Mouse (Mus musculus): Measurements from ENCODE around the gene Caprin1. TPM values are rescaled to one million over a fixed set of nuclear protein-coding genes. Genes with fewer than 3 reads are reported as not detected.

The Caprin1 gene
- total RNA-seq, 2 experiments from 2014 or later = 310 to 313 TPM

GRCm38 (mm10) chr2:103824916-103825315 is 27.5 kb upstream of the Caprin1 start:
- H3K27ac ChIP-seq = no peak overlapping the region
- no peak for TF ChIP-seq CTCF (IDR thresholded peaks at IDR 0.05)
- DNase-seq (ENCODE audit: extremely low spot score in 1 of 2, low spot score in 2 of 2) = no peak
- no peak overlapping the region for H3K4me3 ChIP-seq
- intact Hi-C loops (cut with DNase I) = no loop called here

GRCm38 (mm10) chr2:103822560-103822959 is 25.1 kb upstream of the Caprin1 start:
- Histone ChIP-seq H3K4me3 (no peak overlapping the region), H3K27ac (no peak overlapping the region)
- no peak for DNase-seq (ENCODE audit: extremely low spot score in 1 of 2, low spot score in 2 of 2)
- intact Hi-C loops (cut with DNase I) = no loop called here
- no peak for TF ChIP-seq CTCF (IDR thresholded peaks at IDR 0.05)

- intact Hi-C loops (cut with DNase I) = no loop called here
- TF ChIP-seq CTCF (IDR thresholded peaks at IDR 0.05) = no peak
- Histone ChIP-seq H3K4me3 (no peak overlapping the region), H3K27ac (no peak overlapping the region)
- DNase-seq (ENCODE audit: extremely low spot score in 1 of 2, low spot score in 2 of 2) = no peak
Measured at GRCm38 (mm10) chr2:103817145-103817895, 19.9 kb upstream of the Caprin1 start.

GRCm38 (mm10) chr2:103815976-103816375 is 18.5 kb upstream of the Caprin1 start:
- no peak for DNase-seq (ENCODE audit: extremely low spot score in 1 of 2, low spot score in 2 of 2)
- intact Hi-C loops (cut with DNase I) = no loop called here
- no peak overlapping the region for H3K4me3 ChIP-seq
- no peak for TF ChIP-seq CTCF (IDR thresholded peaks at IDR 0.05)
- H3K27ac ChIP-seq = no peak overlapping the region

GRCm38 (mm10) chr2:103811465-103812191 is 14.2 kb upstream of the Caprin1 start:
- no peak for TF ChIP-seq CTCF (IDR thresholded peaks at IDR 0.05)
- no peak for DNase-seq (ENCODE audit: extremely low spot score in 1 of 2, low spot score in 2 of 2)
- intact Hi-C loops (cut with DNase I) = no loop called here
- no peak overlapping the region for H3K27ac ChIP-seq
- no peak overlapping the region for H3K4me3 ChIP-seq

- intact Hi-C loops (cut with DNase I) = no loop called here
- no peak for DNase-seq (ENCODE audit: extremely low spot score in 1 of 2, low spot score in 2 of 2)
- Histone ChIP-seq H3K4me3 (no peak overlapping the region), H3K27ac (no peak overlapping the region)
- no peak for TF ChIP-seq CTCF (IDR thresholded peaks at IDR 0.05)
Measured at GRCm38 (mm10) chr2:103810412-103810811, 13.0 kb upstream of the Caprin1 start.

GRCm38 (mm10) chr2:103808466-103808865 is 11.0 kb upstream of the Caprin1 start:
- H3K4me3 ChIP-seq = no peak overlapping the region
- no peak for TF ChIP-seq CTCF (IDR thresholded peaks at IDR 0.05)
- intact Hi-C loops (cut with DNase I) = no loop called here
- H3K27ac ChIP-seq = no peak overlapping the region
- DNase-seq (ENCODE audit: extremely low spot score in 1 of 2, low spot score in 2 of 2) = no peak

- no peak for DNase-seq (ENCODE audit: extremely low spot score in 1 of 2, low spot score in 2 of 2)
- TF ChIP-seq CTCF (IDR thresholded peaks at IDR 0.05) = no peak
- Histone ChIP-seq H3K4me3 (no peak overlapping the region), H3K27ac (no peak overlapping the region)
- intact Hi-C loops (cut with DNase I) = no loop called here
Measured at GRCm38 (mm10) chr2:103803770-103804530, 6.5 kb upstream of the Caprin1 start.

- TF ChIP-seq CTCF (IDR thresholded peaks at IDR 0.05) = no peak
- no peak overlapping the region for H3K4me3 ChIP-seq
- intact Hi-C loops (cut with DNase I) = no loop called here
- no peak for DNase-seq (ENCODE audit: extremely low spot score in 1 of 2, low spot score in 2 of 2)
- no peak overlapping the region for H3K27ac ChIP-seq
Measured at GRCm38 (mm10) chr2:103802422-103802821, 5.0 kb upstream of the Caprin1 start.

GRCm38 (mm10) chr2:103796861-103797466 is 485 bp downstream of the Caprin1 start:
- intact Hi-C loops (cut with DNase I) = loop anchor here (1.0 to 5.0 kb wide), 3 partner anchors 36 to 310 kb away; partner anchors contain the start of genes Cat and Nat10
- H3K27ac ChIP-seq = peak overlapping the region; percentile 100
- peak; percentile 75 to 80 for DNase-seq (ENCODE audit: extremely low spot score in 1 of 2, low spot score in 2 of 2)
- peak; percentile 5 for TF ChIP-seq CTCF (IDR thresholded peaks at IDR 0.05)
- H3K4me3 ChIP-seq = peak overlapping the region; percentile 82

GRCm38 (mm10) chr2:103796211-103796860 is 1.1 kb downstream of the Caprin1 start:
- DNase-seq (ENCODE audit: extremely low spot score in 1 of 2, low spot score in 2 of 2) = peak; percentile 43 to 45
- H3K27ac ChIP-seq = peak overlapping the region; percentile 87
- no peak for TF ChIP-seq CTCF (IDR thresholded peaks at IDR 0.05)
- intact Hi-C loops (cut with DNase I) = loop anchor here (5.0 kb wide), 2 partner anchors 71 to 309 kb away; partner anchors contain the start of gene Cat
- H3K4me3 ChIP-seq = peak overlapping the region; percentile 82

Data from left cerebral cortex, adult 2 months (tissue).